Mouse (Mus musculus) midbrain, embryonic 13.5 days (tissue): ENCODE results near the gene Dbh. TPM values are rescaled to one million over a fixed set of nuclear protein-coding genes. Genes with fewer than 3 reads are reported as not detected.

ENCODE experiments used
- ATAC-seq: fragments of 200-750 bp; cut with Nextera tagmentation; 2 replicates; pipeline ENCODE4 v1.8.0; 2017; ENCODE audit warnings: mild to moderate bottlenecking, moderate TSS enrichment, moderate library complexity
- H3K27ac ChIP-seq: fragments of 300-500 bp; sonication (generic); 2 replicates; pipeline ENCODE4 v1.5.1; 2015; ENCODE audit warnings: inconsistent platforms, mild to moderate bottlenecking, moderate library complexity
- H3K27me3 ChIP-seq: fragments of 300-500 bp; sonication (generic); 2 replicates; pipeline ENCODE4 v1.6.1; 2015; ENCODE audit warnings: mild to moderate bottlenecking, inconsistent platforms
- H3K36me3 ChIP-seq: fragments of 300-500 bp; sonication (generic); 2 replicates; pipeline ENCODE4 v1.6.1; 2015; ENCODE audit warnings: mild to moderate bottlenecking, inconsistent platforms
- H3K4me1 ChIP-seq: fragments of 300-500 bp; sonication (generic); replicated peaks from 2 replicates; pipeline ENCODE4 v1.6.1; 2015; ENCODE audit warnings: inconsistent platforms
- H3K4me2 ChIP-seq: fragments of 300-500 bp; sonication (generic); replicated peaks from 2 replicates; pipeline ENCODE4 v1.6.1; 2015; ENCODE audit warnings: moderate library complexity, mild to moderate bottlenecking, inconsistent platforms
- H3K4me3 ChIP-seq: fragments of 300-500 bp; sonication (generic); replicated peaks from 2 replicates; pipeline ENCODE4 v1.5.1; 2015; ENCODE audit warnings: mild to moderate bottlenecking, inconsistent platforms
- H3K9ac ChIP-seq: fragments of 300-500 bp; sonication (generic); replicated peaks from 2 replicates; pipeline ENCODE4 v1.6.1; 2015; ENCODE audit warnings: mild to moderate bottlenecking, inconsistent platforms
- H3K9me3 ChIP-seq: fragments of 300-500 bp; sonication (generic); 2 replicates; pipeline ENCODE4 v1.6.1; 2016; ENCODE audit warnings: mild to moderate bottlenecking, inconsistent platforms
- WGBS: fragments of 180-500 bp; shearing (Covaris S2); methylation state at CpG from one replicate; pipeline ENCODE4 v1.1.7; 2015; 5-methylcytosine and 5-hydroxymethylcytosine counted together
- polyA plus RNA-seq: library from polyadenylated mRNA; unstranded; fragments of >200 nt; fragmentation: Nextera tagmentation; extraction: Ambion mirVana; gene quantifications from 2 replicates; pipeline ENCODE4 v1.2.1, GENCODE M21; 2015

The Dbh gene
- polyA plus RNA-seq, 1 experiment from 2014 or later, result 0.19 TPM

- Histone ChIP-seq H3K36me3 (no peaks in the 10 kb centered on the region), H3K4me1 (peaks cover under 1% of the 10 kb centered on the region; the same call in 1 of the 2 replicates)
- 90% methylated on average over 5 of the region's 5 CpGs for WGBS
These were observed 42.1 kb downstream of the Dbh start for GRCm38 (mm10) chr2:27207126-27207525.

GRCm38 (mm10) chr2:27209370-27209769 is 44.3 kb downstream of the Dbh start:
- H3K4me1 ChIP-seq, result peaks cover 5% of the 10 kb centered on the region; the same call in 1 of the 2 replicates
- H3K27me3 ChIP-seq, result no peaks in the 10 kb centered on the region
- no peaks in the 10 kb centered on the region for H3K9me3 ChIP-seq
- no peak overlapping the region for H3K27ac ChIP-seq
- no peak overlapping the region for H3K4me3 ChIP-seq
- 84% methylated on average over 9 of the region's 9 CpGs for WGBS
- no peak overlapping the region for H3K4me2 ChIP-seq
- no peak; the same call in 1 of the 2 replicates for ATAC-seq
- no peak overlapping the region for H3K9ac ChIP-seq
- no peaks in the 10 kb centered on the region for H3K36me3 ChIP-seq

More at GRCm38 (mm10) chr2:27207126-27207525, 42.1 kb downstream of the Dbh start:
- ATAC-seq, result no peak
- Histone ChIP-seq H3K4me3 (no peak overlapping the region), H3K9ac (no peak overlapping the region), H3K9me3 (no peaks in the 10 kb centered on the region), H3K4me2 (no peak overlapping the region), H3K27me3 (no peaks in the 10 kb centered on the region), H3K27ac (no peak overlapping the region)

- H3K4me1 ChIP-seq, result peaks cover 5% of the 10 kb centered on the region; the same call in 1 of the 2 replicates
- no peak overlapping the region for H3K9ac ChIP-seq
- no peak for ATAC-seq
- no peaks in the 10 kb centered on the region for H3K36me3 ChIP-seq
- H3K27me3 ChIP-seq, result no peaks in the 10 kb centered on the region
- H3K9me3 ChIP-seq, result no peaks in the 10 kb centered on the region
- H3K27ac ChIP-seq, result no peak overlapping the region
- 68% methylated on average over 5 of the region's 5 CpGs for WGBS
- no peak overlapping the region for H3K4me2 ChIP-seq
- no peak overlapping the region for H3K4me3 ChIP-seq
These were observed 44.8 kb downstream of the Dbh start for GRCm38 (mm10) chr2:27209816-27210215.

- Histone ChIP-seq H3K27ac (no peak overlapping the region), H3K4me3 (no peak overlapping the region), H3K4me2 (no peak overlapping the region), H3K9me3 (no peaks in the 10 kb centered on the region), H3K36me3 (no peaks in the 10 kb centered on the region), H3K9ac (no peak overlapping the region), H3K27me3 (no peaks in the 10 kb centered on the region), H3K4me1 (peaks cover 5% of the 10 kb centered on the region; the same call in 1 of the 2 replicates)
- WGBS, result 61% methylated on average over 7 of the region's 7 CpGs
- ATAC-seq, result no peak
These were observed 45.2 kb downstream of the Dbh start for GRCm38 (mm10) chr2:27210255-27210654.

- Histone ChIP-seq H3K4me3 (no peak overlapping the region), H3K9ac (no peak overlapping the region), H3K9me3 (no peaks in the 10 kb centered on the region), H3K36me3 (no peaks in the 10 kb centered on the region), H3K27ac (no peak overlapping the region), H3K4me1 (peaks cover 5% of the 10 kb centered on the region; the same call in 1 of the 2 replicates), H3K4me2 (no peak overlapping the region), H3K27me3 (no peaks in the 10 kb centered on the region)
- WGBS, result 91% methylated on average over 12 of the region's 12 CpGs
- ATAC-seq, result no peak
These were observed 45.7 kb downstream of the Dbh start for GRCm38 (mm10) chr2:27210676-27211210.

- Histone ChIP-seq H3K4me2 (no peak overlapping the region), H3K9me3 (no peaks in the 10 kb centered on the region), H3K4me1 (peaks cover 5% of the 10 kb centered on the region; the same call in 1 of the 2 replicates), H3K9ac (no peak overlapping the region), H3K27me3 (no peaks in the 10 kb centered on the region), H3K27ac (no peak overlapping the region), H3K36me3 (no peaks in the 10 kb centered on the region), H3K4me3 (no peak overlapping the region)
- 62% methylated on average over 8 of the region's 8 CpGs for WGBS
- ATAC-seq, result 0 out of 2 replicates have a peak, but pooled peaks have one; percentile 6
These were observed 47.2 kb downstream of the Dbh start for GRCm38 (mm10) chr2:27211966-27212893.

- no peaks in the 10 kb centered on the region for H3K9me3 ChIP-seq
- H3K9ac ChIP-seq, result no peak overlapping the region
- no peak overlapping the region for H3K4me3 ChIP-seq
- no peak for ATAC-seq
- no peak overlapping the region for H3K4me2 ChIP-seq
- H3K27ac ChIP-seq, result no peak overlapping the region
- no peaks in the 10 kb centered on the region for H3K36me3 ChIP-seq
- 87% methylated on average over 2 of the region's 2 CpGs for WGBS
- H3K27me3 ChIP-seq, result no peaks in the 10 kb centered on the region
- H3K4me1 ChIP-seq, result peaks cover 7% of the 10 kb centered on the region; the same call in 1 of the 2 replicates
These were observed 50.5 kb downstream of the Dbh start for GRCm38 (mm10) chr2:27215537-27215936.

GRCm38 (mm10) chr2:27218121-27218544 is 53.1 kb downstream of the Dbh start:
- Histone ChIP-seq H3K27me3 (no peaks in the 10 kb centered on the region), H3K27ac (no peak overlapping the region), H3K9ac (no peak overlapping the region), H3K4me1 (0 out of 2 replicates have a peak, but pooled peaks cover 2% of the 10 kb centered on the region), H3K4me2 (no peak overlapping the region), H3K4me3 (no peak overlapping the region), H3K9me3 (no peaks in the 10 kb centered on the region), H3K36me3 (no peaks in the 10 kb centered on the region)
- ATAC-seq, result no peak
- 79% methylated on average over 2 of the region's 2 CpGs for WGBS

- Histone ChIP-seq H3K27me3 (no peaks in the 10 kb centered on the region), H3K27ac (no peak overlapping the region), H3K36me3 (no peaks in the 10 kb centered on the region), H3K4me1 (0 out of 2 replicates have a peak, but pooled peaks cover 2% of the 10 kb centered on the region), H3K9ac (no peak overlapping the region), H3K9me3 (no peaks in the 10 kb centered on the region), H3K4me3 (no peak overlapping the region), H3K4me2 (no peak overlapping the region)
- no peak for ATAC-seq
- 91% methylated on average over 8 of the region's 8 CpGs for WGBS
These were observed 53.5 kb downstream of the Dbh start for GRCm38 (mm10) chr2:27218569-27218968.

- H3K27ac ChIP-seq, result no peak overlapping the region
- H3K36me3 ChIP-seq, result no peaks in the 10 kb centered on the region
- no peaks in the 10 kb centered on the region for H3K4me1 ChIP-seq
- no peak overlapping the region for H3K4me2 ChIP-seq
- no peak overlapping the region for H3K4me3 ChIP-seq
- WGBS, result 84% methylated on average over 7 of the region's 7 CpGs
- ATAC-seq, result no peak
- H3K9me3 ChIP-seq, result no peaks in the 10 kb centered on the region
- H3K27me3 ChIP-seq, result no peaks in the 10 kb centered on the region
- H3K9ac ChIP-seq, result no peak overlapping the region
These were observed 58.0 kb downstream of the Dbh start for GRCm38 (mm10) chr2:27223012-27223421.

GRCm38 (mm10) chr2:27226572-27226971 is 61.5 kb downstream of the Dbh start:
- H3K36me3 ChIP-seq, result no peaks in the 10 kb centered on the region
- H3K9ac ChIP-seq, result no peak overlapping the region
- no peaks in the 10 kb centered on the region for H3K9me3 ChIP-seq
- WGBS, result 70% methylated on average over 7 of the region's 7 CpGs
- no peak overlapping the region for H3K27ac ChIP-seq
- no peaks in the 10 kb centered on the region for H3K27me3 ChIP-seq
- H3K4me2 ChIP-seq, result no peak overlapping the region
- ATAC-seq, result no peak
- H3K4me1 ChIP-seq, result no peaks in the 10 kb centered on the region
- H3K4me3 ChIP-seq, result no peak overlapping the region

- 85% methylated on average over 5 of the region's 5 CpGs for WGBS
- H3K4me2 ChIP-seq, result no peak overlapping the region
- ATAC-seq, result no peak
- H3K4me3 ChIP-seq, result no peak overlapping the region
- no peak overlapping the region for H3K9ac ChIP-seq
- no peaks in the 10 kb centered on the region for H3K36me3 ChIP-seq
- H3K27ac ChIP-seq, result no peak overlapping the region
- H3K27me3 ChIP-seq, result no peaks in the 10 kb centered on the region
- 0 out of 2 replicates have a peak, but pooled peaks cover 4% of the 10 kb centered on the region for H3K4me1 ChIP-seq
- no peaks in the 10 kb centered on the region for H3K9me3 ChIP-seq
These were observed 63.9 kb downstream of the Dbh start for GRCm38 (mm10) chr2:27228809-27229480.
